Mouse (Mus musculus) megakaryocyte, adult 5-6 weeks (primary cell): ENCODE data around the gene Zmat5. TPM values are rescaled to one million over a fixed set of nuclear protein-coding genes. Genes with fewer than 3 reads are reported as not detected.
A peak's percentile ranks its signal among the peaks of the same experiment; 100 is the strongest.

ENCODE experiments used
- ATAC-seq: 2 replicates; pipeline ENCODE4 v1.8.0; 2016; ENCODE audit warnings: mild to moderate bottlenecking, inconsistent platforms; ENCODE audit not compliant: poor library complexity, severe bottlenecking
- total RNA-seq, 2 experiments: library from RNA; stranded (forward) in 1 of 2; stranded (reverse) in 1 of 2; fragments of 153-499, 151-499 nt in 1 of 2; fragments of 221-1000, 200-1000 nt in 1 of 2; gene quantifications; 2 replicates each; pipeline versions ENCODE4 v1.2.3 to v1.2.4; 2015 to 2017

Zmat5 gene
- total RNA-seq (2015) (35.2 and 45.0 TPM in 2 replicates), total RNA-seq (2017) (11.7 and 12.5 TPM in 2 replicates)

DNA sequence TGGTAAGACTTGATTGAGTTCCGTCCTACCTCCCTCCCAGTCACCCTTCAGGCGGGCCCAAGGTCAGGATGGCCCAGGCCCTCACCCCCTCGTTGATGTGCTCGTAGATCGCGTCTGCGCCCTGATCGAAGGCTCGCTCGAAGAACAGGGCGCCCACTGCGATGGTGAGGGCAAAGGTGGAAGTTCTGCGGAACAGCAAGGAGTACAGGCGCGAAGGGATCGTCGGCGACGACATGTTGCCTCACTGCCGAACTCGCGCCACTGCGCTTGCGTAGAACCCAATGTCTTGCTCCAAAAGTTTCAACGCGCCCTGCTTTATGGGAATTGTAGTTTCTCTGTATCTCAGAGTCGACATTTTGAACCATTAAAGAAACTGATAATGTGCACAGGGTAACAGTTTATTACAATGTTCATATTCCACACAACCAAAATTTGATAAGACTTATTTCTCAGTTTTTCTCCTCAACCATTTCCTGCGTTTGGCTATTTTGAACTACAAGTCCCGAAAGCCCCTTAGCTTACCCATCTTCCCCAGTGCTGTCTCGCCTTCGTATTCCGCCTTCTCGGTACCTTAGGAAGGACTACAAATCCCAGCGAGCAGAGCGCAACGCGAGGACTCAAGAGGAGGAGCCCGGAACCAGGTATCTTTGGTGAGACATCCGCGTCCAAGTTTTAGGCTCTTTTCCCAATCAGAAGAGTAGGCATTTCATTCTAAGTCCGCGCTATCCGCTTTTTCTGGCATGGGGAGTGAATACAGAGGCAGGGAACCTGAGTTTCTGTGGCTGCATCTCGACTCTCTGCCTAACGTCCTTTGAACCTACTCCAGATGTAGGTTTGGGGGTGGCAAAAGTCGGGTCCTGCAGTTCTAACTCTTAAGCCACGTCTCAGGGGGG, at the start of gene Zmat5, which contains the start of gene Uqcr10:
TSS of gene Zmat5 (plus strand) at position 607 of the 893 bp plus-strand sequence.
TSS of gene Uqcr10 (minus strand) at position 271 of the 893 bp plus-strand sequence.
- peak; percentile 97 for ATAC-seq

DNA sequence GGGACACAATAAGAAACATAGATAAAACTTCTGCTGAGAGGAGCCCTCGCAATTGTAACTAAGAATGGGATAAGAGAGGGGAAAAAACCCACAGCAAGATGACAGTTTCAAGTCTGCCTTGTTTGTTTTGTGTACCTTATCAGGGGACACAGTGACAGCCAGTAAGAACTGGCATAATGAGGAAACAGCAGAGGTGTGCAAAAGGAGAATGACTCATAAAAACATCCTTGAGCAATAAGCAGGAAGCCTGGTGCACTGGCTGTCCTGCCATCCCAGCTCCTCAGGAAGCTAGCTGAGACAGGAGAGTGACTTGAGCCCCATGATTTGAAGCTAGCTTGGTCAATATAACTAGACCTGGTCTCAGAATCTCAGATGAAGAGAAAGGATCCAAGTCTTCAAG, 44.7 kb upstream of the Zmat5 start:
- ATAC-seq: peak; percentile 88

DNA sequence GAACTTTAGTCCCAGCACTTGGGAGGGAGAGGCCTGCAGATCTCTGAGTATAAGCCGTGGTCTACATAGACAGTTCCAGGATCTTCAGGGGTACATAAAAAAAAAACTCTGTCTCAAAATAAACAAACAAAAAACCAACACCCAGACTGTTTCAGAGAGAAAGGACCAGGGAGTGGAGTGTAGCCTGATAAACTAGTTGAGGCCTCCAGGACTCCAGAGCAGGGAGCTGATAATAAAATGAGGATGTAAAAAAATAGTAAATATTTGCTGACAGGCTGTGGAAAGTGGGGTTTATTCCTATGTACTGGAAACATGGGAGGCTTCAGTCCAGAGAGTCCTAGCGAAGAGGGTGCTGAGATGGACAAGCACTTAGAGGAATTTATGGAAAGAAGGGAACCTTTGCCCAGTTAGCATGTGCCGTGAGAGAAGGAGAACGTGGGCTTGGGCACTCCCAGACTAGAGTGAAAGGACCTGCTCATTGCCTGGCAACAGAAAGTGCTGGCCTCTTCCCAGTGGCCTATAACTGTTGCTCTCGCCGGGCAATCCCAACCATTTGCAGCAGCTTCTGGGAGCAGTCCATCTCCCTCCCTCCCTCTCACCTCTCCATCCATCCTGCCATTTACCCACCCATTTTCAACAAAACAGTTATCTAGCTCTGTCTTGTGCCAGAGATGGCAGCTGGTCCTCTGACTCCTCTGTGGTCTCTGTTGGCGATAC, 44.0 kb upstream of the Zmat5 start:
- ATAC-seq: no peak

DNA sequence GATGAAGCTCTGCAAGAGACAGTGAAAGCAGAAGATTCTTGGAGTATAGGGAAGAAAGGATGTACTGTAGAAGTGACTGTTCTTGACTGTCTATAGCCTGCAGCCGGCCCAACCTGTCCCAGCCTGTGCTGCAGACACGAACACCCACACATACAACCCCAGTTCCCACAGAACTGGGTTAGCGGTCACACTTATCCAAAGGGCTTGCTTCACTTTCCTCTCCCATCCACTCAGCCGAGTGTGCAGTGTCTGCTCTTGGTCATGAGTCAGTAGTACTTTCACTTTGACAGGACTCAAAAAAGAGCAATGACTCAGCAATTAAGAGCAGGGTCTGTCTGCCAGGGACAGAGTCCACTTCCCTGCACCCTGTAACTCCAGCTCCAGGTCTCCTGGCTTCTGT, 43.2 kb upstream of the Zmat5 start:
- ATAC-seq: peak; percentile 60

DNA sequence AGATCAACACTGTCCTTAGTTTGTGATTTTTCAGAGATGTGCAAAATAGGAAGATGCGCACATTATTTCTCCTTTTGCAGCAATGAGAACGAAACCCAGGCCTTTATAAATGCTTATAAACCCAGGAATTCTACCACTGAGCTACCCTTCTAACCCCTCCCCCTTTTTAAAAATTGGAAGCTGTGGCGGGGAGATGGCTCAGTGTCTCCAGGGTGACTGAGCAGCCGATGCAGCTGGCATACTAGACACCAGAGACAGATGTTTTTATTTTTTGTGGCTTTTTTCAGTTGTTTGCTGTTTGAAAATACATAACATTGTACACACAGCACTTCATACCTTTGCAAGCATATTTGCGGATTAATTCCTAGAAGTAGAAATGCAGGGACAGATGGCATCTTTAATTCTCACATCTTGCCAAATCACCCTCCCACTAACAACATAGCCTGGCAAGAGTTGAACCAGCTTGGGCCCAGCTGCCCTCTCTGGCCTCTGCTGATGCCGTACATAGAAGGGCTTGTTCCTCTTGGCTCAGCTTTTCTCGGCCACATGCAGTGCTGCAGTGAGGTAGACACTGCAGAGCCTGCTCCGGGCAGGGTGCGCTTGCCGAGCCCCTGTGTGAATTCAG, 42.5 kb upstream of the Zmat5 start:
- no peak for ATAC-seq

DNA sequence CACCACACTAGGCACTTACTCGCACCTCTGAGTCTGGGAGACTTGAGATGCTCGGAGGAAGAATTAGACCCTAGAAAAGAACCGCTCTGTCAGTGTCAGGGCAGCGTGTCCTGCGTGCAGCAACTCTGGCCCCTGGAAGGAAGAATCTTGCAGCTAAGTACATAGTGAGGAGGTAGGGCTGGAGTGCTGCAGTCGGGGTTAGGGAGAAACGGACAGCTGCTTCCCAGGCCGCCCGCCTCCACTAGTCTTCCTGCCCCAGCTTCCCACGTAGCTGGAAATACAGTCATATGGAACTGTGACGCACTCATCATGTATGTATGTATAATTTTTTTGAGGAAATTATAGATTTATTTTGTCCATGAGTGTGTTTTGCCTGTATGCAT, 42.0 kb upstream of the Zmat5 start:
- no peak for ATAC-seq

DNA sequence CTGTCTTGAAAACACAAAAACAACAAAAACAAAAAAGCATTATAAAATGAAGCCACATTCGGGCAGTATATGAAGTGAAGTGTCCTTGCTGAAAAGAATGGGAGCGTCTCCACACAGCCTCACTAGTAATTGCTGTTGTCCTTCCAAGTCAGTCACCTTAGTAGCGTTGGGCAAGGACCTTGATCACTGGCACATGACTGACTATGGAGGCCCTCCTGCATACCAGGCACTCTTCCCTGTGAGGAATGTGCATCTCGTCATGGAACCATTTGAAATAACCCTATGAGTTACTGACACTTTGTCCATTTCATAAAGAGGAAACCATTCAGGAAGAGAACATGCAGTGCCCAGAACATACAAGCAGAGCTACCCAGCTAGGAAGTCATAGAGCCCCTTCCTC, 32.7 kb upstream of the Zmat5 start:
- ATAC-seq: no peak

DNA sequence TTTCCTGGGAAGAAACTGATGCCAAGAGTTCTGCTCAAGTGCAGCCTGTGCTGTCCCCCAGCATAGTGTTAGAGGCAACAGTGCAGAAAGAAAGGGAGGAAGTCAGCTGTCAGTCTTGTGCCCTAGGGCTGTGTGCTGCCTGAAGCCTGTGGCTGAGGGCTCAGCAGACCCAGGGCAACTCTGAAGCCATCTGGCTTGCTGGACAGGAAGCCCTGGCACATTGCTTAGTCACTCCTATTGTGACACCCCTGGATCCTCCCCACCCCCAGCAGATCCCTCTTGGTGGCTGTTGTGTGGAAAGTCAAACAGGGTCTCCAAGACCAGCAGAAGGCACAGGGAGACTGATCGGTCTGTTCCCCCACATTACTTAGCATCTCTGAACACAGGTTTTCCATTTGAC, 29.9 kb upstream of the Zmat5 start:
- ATAC-seq: peak; percentile 62

DNA sequence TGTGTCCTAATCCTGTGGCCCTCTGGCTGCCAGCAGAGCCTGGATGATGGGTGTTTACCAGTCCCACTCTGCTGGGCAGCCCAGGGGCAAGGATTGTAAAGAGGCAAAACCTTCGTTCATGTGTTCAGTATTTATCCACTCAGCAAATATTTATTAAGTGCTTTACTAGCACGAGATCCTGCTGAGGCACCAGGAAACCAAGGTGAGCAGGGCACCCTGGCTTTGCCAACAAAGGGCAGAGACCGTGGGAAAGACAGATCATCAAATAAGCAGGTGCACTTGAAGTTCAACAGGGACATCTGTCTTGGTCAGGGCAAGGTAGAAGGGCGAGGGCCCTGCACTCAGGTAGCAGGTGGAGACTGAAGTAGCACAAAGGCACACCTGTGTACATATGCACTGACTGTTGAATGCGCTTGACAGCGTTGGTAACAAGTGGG, 29.3 kb upstream of the Zmat5 start:
- ATAC-seq: no peak

DNA sequence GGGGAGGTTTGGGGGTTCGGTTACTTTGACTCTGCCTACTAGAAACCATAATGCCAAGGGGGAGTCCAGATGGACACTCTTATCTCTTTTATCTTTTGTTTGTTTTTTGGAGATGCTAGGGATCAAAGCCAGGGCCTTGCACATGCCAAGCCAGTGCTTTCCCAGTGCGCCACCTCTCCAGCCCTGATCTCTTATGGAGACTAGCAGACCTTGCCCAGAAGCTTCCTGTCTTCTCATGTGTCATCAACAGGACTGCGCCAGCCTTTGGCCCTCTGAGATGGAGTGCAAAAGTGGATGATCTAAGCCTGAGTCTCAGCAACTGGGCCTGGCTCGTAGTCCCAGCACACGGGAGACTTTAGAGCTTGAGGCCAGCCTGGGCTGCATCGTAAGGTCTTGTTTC, 28.8 kb upstream of the Zmat5 start:
- no peak for ATAC-seq

DNA sequence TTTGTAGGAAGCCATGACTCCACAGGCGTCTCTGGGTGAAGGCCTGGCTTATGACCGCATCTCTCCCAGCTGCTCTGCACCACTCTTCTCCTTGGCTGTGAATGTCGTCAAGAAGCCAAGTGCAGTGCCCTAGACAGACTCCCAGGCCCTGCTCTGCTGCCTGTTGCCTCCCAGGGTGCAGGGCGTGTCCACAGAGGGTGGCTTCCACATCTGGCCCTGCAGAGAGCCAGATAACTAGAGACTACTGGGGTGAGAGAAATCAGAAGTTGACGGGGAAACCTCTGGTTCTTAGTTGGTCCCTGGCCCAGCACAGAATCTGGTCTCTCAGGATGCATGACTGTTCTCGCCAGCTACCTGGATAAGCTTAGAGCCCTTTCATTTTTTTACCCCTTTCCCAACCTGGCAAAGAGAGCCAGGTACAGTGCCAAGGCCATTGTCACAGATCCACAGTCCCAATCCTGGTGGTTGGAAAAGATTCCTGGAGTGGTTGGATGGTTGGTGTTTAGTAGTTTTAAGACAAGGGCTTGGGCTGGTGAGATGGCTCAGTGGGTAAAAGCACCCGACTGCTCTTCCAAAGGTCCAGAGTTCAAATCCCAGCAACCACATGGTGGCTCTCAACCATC, 27.1 kb upstream of the Zmat5 start:
- no peak for ATAC-seq

DNA sequence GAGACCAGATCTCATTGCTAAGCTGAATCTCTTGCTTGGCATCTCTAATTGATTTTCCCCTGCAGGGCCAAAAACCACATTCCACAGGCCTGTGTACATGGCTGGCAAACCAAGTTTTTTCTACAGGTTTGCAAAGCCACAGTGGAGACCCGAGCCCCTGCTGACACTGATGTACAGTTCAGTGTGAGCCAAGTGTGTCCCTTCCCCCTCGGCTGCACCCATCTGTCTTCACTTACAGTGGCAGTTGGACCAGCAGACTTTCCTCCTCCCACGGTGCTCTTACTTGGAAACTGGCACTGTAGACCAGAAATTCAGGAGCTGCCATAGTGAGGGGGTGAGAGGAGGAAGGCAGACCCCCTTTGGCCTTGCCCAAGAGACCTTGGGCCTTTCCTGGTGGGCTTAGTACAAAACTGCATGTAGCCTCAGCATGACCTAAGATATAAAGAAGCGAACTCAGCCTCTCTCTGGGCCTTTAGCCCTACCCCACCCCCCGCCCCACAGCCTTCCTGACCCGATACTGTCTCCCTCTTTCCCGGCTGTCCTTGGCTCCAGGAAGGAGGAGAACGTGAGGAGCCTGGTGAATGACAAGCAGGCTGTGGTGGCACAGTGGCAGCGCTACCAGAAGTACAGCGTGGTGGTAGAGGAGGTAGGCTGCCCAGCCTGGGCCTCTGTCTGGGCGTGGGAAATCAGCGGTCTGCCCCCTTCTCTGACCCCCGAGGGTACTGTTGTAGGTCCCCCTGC, 25.6 kb upstream of the Zmat5 start:
- no peak for ATAC-seq

DNA sequence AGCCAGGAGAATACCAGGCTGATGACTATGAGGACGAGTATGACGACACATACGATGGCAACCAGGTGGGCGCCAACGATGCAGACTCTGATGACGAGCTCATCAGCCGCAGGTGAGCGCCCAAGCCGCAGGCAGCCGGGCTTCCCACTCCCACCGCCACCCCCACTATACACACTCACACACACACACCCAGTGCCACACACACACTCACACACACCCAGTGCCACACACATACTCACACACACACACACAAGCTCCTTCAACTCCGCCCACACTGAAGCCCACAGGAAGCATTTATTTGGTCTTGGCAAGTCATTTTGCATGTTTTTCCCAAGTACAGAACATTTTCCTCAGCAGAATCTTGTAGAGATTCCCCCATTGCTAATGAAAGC, 25.0 kb upstream of the Zmat5 start:
- ATAC-seq: no peak

DNA sequence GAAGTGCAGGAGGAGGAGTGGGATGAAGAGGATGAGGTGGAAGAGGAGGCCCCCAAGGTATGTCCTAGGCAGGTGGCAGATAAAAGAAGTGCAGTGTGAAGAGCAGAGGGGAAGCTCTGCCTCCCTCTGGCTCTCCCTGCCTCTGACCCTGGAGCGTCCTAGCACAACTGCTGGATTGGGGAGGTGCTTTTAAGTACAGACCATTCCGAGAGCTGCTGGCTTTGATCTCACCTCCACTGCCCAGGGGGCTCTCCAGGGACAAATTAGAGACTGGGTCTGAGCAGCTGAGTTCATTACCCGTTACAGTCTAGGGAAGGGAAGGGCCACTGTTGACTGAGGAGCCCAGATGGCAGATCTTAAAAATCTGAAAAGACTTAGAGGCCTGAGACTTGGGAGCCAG, 24.4 kb upstream of the Zmat5 start:
- ATAC-seq: no peak

DNA sequence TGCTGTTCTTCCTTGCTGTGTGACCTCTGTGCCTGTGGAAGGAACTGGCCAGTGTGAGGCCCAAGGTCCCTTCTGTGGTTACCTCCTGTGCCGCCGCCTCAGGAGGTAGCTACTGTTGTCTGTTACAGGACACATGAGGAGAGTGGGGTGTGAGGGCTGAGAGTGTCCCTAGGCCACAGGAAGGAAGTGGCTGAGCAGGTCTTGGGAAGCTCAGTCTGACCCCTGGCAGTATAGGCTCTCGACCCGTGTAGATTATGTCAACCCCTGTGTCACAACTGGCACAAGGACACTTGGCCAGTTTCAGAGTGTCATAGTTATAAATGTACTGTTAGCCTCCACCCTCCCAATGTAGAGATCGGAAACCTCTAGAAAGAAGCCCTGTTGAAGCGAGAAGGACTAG, 21.0 kb upstream of the Zmat5 start:
- ATAC-seq: no peak

DNA sequence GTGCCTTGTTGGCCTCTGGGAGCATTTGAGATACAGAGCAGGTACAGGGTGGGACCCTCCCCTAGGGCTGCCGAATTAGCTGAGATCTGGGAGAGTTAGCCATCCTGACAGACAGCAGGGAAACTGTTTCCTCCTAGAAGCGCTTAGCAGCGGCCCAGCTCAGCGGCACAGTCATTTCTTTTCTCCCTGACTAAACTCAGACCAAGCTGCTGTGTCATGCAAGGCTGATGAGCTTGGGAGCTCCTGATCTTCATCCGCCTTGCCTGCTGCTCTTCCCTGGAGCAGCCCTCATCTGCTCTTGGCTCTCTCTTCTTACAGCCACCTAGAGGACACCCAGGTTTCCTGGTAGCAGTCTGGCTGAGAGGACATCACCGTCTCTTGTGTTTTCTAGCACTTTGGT, 20.3 kb upstream of the Zmat5 start:
- ATAC-seq: no peak

DNA sequence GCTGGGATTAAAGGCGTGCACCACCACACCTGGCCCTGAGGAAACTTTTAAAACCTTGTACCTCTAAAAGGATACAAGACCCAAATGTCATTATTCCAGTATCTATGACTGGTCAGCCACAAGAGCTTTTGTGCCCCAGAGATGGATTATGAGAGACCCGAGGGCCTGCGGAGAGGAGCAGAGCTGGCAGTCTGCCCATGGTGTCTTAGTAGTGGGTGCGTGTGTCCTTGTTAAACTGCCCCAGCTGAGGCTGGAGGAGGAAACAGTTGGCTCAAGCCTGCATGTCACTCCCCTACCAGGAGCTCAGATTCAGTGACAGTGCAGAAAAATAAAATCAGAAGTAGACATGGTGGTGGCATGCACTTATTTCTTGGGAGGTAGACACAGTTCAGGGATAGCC, 19.4 kb upstream of the Zmat5 start:
- no peak for ATAC-seq

DNA sequence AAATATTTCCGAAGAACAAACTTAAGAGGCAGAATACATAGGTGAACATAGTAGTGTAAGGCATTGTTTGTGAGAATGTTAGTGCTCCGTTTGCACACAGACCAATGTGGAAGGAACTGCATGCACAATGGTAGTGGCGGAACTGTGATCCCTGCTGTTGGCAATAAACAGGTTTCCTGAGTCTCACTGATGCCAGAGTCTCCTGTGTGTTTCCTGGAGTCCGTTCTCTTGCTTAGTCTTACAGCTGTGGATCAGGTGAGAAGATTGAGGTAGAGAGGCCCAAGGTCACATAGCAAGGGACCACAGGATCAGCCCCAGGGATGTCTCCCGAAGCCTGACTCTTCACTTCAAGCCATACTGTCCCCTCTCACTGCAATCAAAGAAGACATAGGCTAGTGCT, 19.0 kb upstream of the Zmat5 start:
- ATAC-seq: no peak

DNA sequence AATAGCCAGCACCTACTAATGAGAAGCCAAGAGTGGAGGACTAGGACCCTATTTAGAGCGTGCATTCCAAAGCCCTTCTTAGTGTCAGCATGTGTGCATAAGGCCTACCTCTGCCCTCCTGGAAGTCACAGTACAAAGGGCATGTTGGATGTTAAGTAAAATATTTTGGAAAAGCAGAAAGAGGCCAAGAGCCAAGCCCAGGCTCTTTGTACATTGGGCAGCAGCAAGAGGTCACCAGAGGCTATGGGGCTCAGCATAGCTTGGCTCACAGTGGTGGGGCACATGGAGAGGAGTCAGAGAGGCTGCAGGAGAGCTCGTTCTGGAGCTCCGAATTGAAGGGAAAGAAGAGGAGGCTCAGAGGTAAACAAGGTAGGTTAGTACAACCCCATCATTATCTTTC, 17.5 kb upstream of the Zmat5 start:
- ATAC-seq: no peak

DNA sequence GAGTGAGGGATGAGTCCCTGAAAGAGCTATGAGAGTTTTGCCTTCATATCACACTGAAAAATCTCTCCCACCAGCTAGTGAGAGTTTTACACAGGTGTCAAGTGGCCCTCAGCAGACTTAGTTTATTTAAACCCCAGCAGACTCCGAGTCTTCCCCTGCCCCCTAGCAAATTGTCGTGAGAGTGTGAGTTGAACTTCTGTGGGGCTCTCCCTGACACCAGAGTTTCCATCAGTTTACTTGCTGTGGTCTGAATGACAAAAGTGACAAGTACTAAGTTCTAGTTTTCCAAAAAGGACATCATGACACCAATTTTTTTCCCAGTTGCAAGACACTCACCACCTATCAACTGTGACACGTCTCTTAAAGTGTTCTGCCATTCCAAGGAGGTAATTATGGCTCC, 16.6 kb upstream of the Zmat5 start:
- no peak for ATAC-seq
